In the genomic region with DNA sequence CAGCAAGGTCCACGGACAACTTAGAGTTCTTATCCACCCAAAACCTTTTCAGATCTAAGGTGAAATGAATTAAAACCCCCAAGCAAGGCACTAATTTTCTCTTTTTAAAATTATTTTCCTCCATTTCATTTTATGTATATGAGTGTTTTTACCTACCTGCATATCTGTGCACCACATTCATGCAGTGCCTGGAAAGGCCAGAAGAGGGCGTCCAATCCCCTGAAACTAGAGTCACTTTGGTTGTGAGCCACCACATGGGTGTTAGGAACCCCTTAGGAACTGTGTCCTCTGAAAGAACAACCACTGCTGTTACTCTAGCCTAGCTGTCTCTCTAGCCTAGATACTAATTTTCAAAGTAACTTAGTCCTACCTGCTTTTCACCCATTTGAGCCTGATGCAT, we compare ENCODE assay signal across 11 mouse cellular contexts. TPM values are rescaled to one million over a fixed set of nuclear protein-coding genes. Genes with fewer than 3 reads are reported as not detected.
DNase-seq lines count a peak whose midpoint lies in the region; ATAC-seq and TF ChIP-seq lines count a peak whose summit lies in the region.
"Had no signal": no experiment of that assay in that cellular context is flagged by ENCODE, and none has a peak within 500 bp of the region (broad histone marks: within the 10 kb centered on the region; RNA-seq: fewer than 3 reads in every experiment).

No protein-coding gene starts in this region.

- TF ChIP-seq EP300 in heart, adult 2 months (IDR thresholded peaks at IDR 0.05; ENCODE audit: insufficient read depth, low read depth, low read length) = no peak

- DNase-seq in heart, adult 2 months = no peak
- DNase-seq in heart, postnatal 25 days (ENCODE audit: low spot score) = no peak
- DNase-seq in midbrain, postnatal 0 days (ENCODE audit: low spot score) = no peak
- no peak for DNase-seq in midbrain, embryonic 10.5 days (ENCODE audit: low spot score)
- DNase-seq in brain, embryonic 14.5 days (ENCODE audit: low read depth) = no peak
- DNase-seq in thymus, postnatal 4 days = peak; percentile 43
- no peak for DNase-seq in left cerebral cortex, postnatal 4 days
- DNase-seq: gastrocnemius, postnatal 36 days had no signal

- peak; percentile 39 for TF ChIP-seq CTCF in heart, adult 2 months (IDR thresholded peaks at IDR 0.05)
- peak; percentile 42 for TF ChIP-seq CTCF in midbrain, postnatal 0 days (IDR thresholded peaks at IDR 0.05)
- peak; percentile 26; the same call in 1 of the 2 replicates for TF ChIP-seq CTCF in brain, embryonic 14.5 days (IDR thresholded peaks at IDR 0.05; ENCODE audit: borderline replicate concordance, extremely low read depth, insufficient read depth, insufficient read length)

- no peaks in the 10 kb centered on the region for H3K9me3 ChIP-seq in midbrain, postnatal 0 days (ENCODE audit: low read length)
- H3K9me3 ChIP-seq in midbrain, embryonic 10.5 days (replicated peaks) = no peaks in the 10 kb centered on the region
- H3K9me3 ChIP-seq in neural tube, embryonic 15.5 days (replicated peaks) = no peaks in the 10 kb centered on the region
- H3K9me3 ChIP-seq: forebrain, embryonic 10.5 days had no signal

- no peaks in the 10 kb centered on the region for H3K27me3 ChIP-seq in heart, adult 2 months (ENCODE audit: control insufficient read depth, insufficient read depth, low read length)
- H3K27me3 ChIP-seq in midbrain, postnatal 0 days (ENCODE audit: insufficient read depth, low read length) = no peaks in the 10 kb centered on the region
- H3K27me3 ChIP-seq in midbrain, embryonic 10.5 days (ENCODE audit: low read depth, poor library complexity, severe bottlenecking) = peaks cover 6% of the 10 kb centered on the region; the same call in 1 of the 2 replicates
- no peaks in the 10 kb centered on the region for H3K27me3 ChIP-seq in neural tube, embryonic 15.5 days (replicated peaks)

- no peak overlapping the region for H3K4me3 ChIP-seq in heart, adult 2 months
- no peak overlapping the region for H3K4me3 ChIP-seq in midbrain, postnatal 0 days (ENCODE audit: low read depth, low read length)
- no peak overlapping the region for H3K4me3 ChIP-seq in midbrain, embryonic 10.5 days
- H3K4me3 ChIP-seq in neural tube, embryonic 15.5 days (replicated peaks) = no peak overlapping the region
- H3K4me3 ChIP-seq: forebrain, embryonic 10.5 days had no signal

- no peak for TF ChIP-seq POLR2A in heart, adult 2 months (IDR thresholded peaks at IDR 0.05; ENCODE audit: insufficient read depth, low read depth, low read length)
- no peak for TF ChIP-seq POLR2A in brain, embryonic 14.5 days (IDR thresholded peaks at IDR 0.05; ENCODE audit: borderline replicate concordance, extremely low read depth, insufficient read depth, insufficient read length, poor library complexity, severe bottlenecking)

- no peak overlapping the region for H3K4me2 ChIP-seq in midbrain, postnatal 0 days (ENCODE audit: low read depth, low read length, poor library complexity, severe bottlenecking)
- no peak overlapping the region for H3K4me2 ChIP-seq in neural tube, embryonic 15.5 days

- no peak for ATAC-seq in midbrain, postnatal 0 days (ENCODE audit: low FRiP score)
- ATAC-seq in neural tube, embryonic 15.5 days (ENCODE audit: low FRiP score) = no peak

- no peaks in the 10 kb centered on the region for H3K4me1 ChIP-seq in heart, adult 2 months (ENCODE audit: control insufficient read depth, insufficient read depth, low read length)
- no peaks in the 10 kb centered on the region for H3K4me1 ChIP-seq in midbrain, postnatal 0 days (ENCODE audit: insufficient read depth, low read length)
- H3K4me1 ChIP-seq in midbrain, embryonic 10.5 days = peaks cover 26% of the 10 kb centered on the region
- H3K4me1 ChIP-seq in neural tube, embryonic 15.5 days = no peaks in the 10 kb centered on the region

- H3K79me2 ChIP-seq in heart, adult 2 months (replicated peaks; ENCODE audit: control insufficient read depth, insufficient read depth, low read length) = no peaks in the 10 kb centered on the region

- WGBS in heart, adult 2 months = 53% methylated on average over 2 of the region's 2 CpGs
- 61% methylated on average over 2 of the region's 2 CpGs for WGBS in midbrain, postnatal 0 days
- WGBS in midbrain, embryonic 10.5 days = 57% methylated on average over 2 of the region's 2 CpGs
- 64% methylated on average over 2 of the region's 2 CpGs for WGBS in neural tube, embryonic 15.5 days

- H3K27ac ChIP-seq in heart, adult 2 months = no peak overlapping the region
- no peak overlapping the region for H3K27ac ChIP-seq in midbrain, postnatal 0 days (ENCODE audit: low read depth, low read length)
- no peak overlapping the region for H3K27ac ChIP-seq in midbrain, embryonic 10.5 days (replicated peaks)
- H3K27ac ChIP-seq in neural tube, embryonic 15.5 days (replicated peaks) = no peak overlapping the region
- H3K27ac ChIP-seq: forebrain, embryonic 10.5 days; macrophage had no signal

- no peaks in the 10 kb centered on the region for H3K36me3 ChIP-seq in heart, adult 2 months (ENCODE audit: control insufficient read depth, insufficient read depth, low read length)
- H3K36me3 ChIP-seq in midbrain, postnatal 0 days (ENCODE audit: insufficient read depth, low read length) = no peaks in the 10 kb centered on the region
- no peaks in the 10 kb centered on the region for H3K36me3 ChIP-seq in midbrain, embryonic 10.5 days
- H3K36me3 ChIP-seq in neural tube, embryonic 15.5 days = no peaks in the 10 kb centered on the region
- H3K36me3 ChIP-seq: forebrain, embryonic 10.5 days had no signal

- H3K9ac ChIP-seq in heart, adult 2 months (ENCODE audit: low read depth, low read length) = no peak overlapping the region
- H3K9ac ChIP-seq in midbrain, postnatal 0 days (replicated peaks; ENCODE audit: low read length, poor library complexity, severe bottlenecking) = no peak overlapping the region
- no peak overlapping the region for H3K9ac ChIP-seq in neural tube, embryonic 15.5 days (replicated peaks)

- intact Hi-C loops in heart, adult 2 months (cut with DNase I) = no loop called here
- intact Hi-C loops in heart, postnatal 25 days (cut with DNase I) = no loop called here
- intact Hi-C loops in left cerebral cortex, postnatal 4 days (cut with DNase I) = no loop called here

RNA-seq across cellular contexts. Expression of gene Fam98b, which starts 33.4 kb away (rescaled TPM):
- total RNA-seq in heart, adult 2 months (2021) = 10 to 100 TPM; 21.5 to 22.2 TPM
- polyA plus RNA-seq in heart, adult 2 months (2012; rRNA removed) = 7.5 and 12.4 TPM in 2 replicates
- 10 to 100 TPM; 22.4 to 22.8 TPM for total RNA-seq in heart, postnatal 25 days (2021)
- 9.8 and 12.4 TPM in 2 replicates for total RNA-seq in midbrain, postnatal 0 days (2014; rRNA removed)
- 6.8 and 10.0 TPM in 2 replicates for polyA plus RNA-seq in midbrain, postnatal 0 days (2015; fragmentation: Nextera tagmentation; extraction: Ambion mirVana)
- polyA plus RNA-seq in midbrain, embryonic 10.5 days (2016; fragmentation: Nextera tagmentation; extraction: Ambion mirVana) = 19.7 and 20.1 TPM in 2 replicates
- polyA plus RNA-seq in brain, embryonic 14.5 days (2012; rRNA removed) = 36.8 and 47.0 TPM in 2 replicates
- 12.6 and 13.7 TPM in 2 replicates for polyA plus RNA-seq in neural tube, embryonic 15.5 days (2015; fragmentation: Nextera tagmentation; extraction: Ambion mirVana)
- 10 to 100 TPM; 63.0 to 63.1 TPM for total RNA-seq in left cerebral cortex, postnatal 4 days (2021)
